15 mouse cellular contexts compared by ENCODE assay signal in genomic region chr12:24778876-24779275, GRCm38 (mm10).
"Had no signal": no experiment of that assay in that cellular context is flagged by ENCODE, and none has a peak within 500 bp of the region (broad histone marks: within the 10 kb centered on the region; RNA-seq: fewer than 3 reads in every experiment).

No protein-coding gene starts in this region.

- H3K9ac ChIP-seq: neural tube, embryonic 12.5 days; stomach, embryonic 15.5 days had no signal

- H3K27me3 ChIP-seq: neural tube, embryonic 12.5 days; stomach, embryonic 15.5 days had no signal

- H3K36me3 ChIP-seq: neural tube, embryonic 12.5 days; stomach, embryonic 15.5 days had no signal

- H3K27ac ChIP-seq: neural tube, embryonic 12.5 days; stomach, embryonic 15.5 days; stomach, postnatal 0 days had no signal

- H3K4me2 ChIP-seq: neural tube, embryonic 12.5 days; stomach, embryonic 15.5 days had no signal

- DNase-seq: retina, postnatal 1 day; right cerebral cortex, adult 18-20 months; right cerebral cortex, postnatal 14 days; right cerebral cortex, postnatal 25 days; right cerebral cortex, postnatal 4 days; spleen, adult 18-20 months; thymus, adult 18-20 months; thymus, adult 2 months; thymus, postnatal 14 days; thymus, postnatal 25 days; thymus, postnatal 36 days; thymus, postnatal 4 days had no signal

- H3K4me1 ChIP-seq: neural tube, embryonic 12.5 days had no signal

- H3K4me3 ChIP-seq: neural tube, embryonic 12.5 days; stomach, embryonic 15.5 days had no signal

- H3K9me3 ChIP-seq: neural tube, embryonic 12.5 days; stomach, embryonic 15.5 days had no signal
